Mouse (Mus musculus): ENCODE results near the gene Prr12.

Prr12 gene

DNA sequence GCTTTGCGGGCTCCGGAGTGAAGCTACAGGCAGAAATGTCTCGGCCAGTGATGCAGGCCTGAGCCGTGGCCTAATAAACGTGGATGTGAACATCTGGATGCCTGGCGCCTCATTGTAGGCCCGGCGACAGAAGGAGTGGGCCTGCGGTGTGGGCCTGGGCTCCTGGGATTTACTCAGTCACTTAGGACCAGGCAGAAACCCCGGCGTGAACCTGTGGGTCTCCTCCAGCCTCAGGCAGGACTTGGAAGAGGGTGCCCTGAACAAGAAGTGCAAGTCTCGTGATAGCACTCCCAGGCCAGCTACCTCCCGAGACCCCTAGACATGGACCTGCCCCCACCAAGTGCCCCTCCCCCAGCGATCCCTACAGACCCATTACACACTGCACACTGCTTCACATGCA lies 24.6 kb upstream of the Prr12 start:
- DNase-seq = no peak

DNA sequence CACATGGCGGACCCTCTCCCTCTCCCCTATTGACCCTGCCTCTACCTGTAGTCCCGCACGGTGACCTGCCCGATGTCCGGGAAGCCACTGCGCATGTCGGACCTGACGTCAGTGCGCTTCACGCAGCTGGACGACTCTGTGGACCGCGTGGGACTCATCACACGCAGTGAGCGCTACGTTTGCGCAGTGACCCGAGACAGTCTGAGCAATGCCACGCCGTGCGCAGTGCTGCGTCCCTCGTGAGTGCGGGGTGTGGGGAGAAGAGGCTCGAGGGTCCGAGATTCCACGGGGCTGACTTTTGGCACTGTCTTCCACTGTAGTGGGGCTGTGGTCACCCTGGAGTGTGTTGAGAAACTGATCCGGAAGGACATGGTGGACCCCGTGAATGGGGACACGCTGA lies 23.8 kb upstream of the Prr12 start:
- no peak for DNase-seq

DNA sequence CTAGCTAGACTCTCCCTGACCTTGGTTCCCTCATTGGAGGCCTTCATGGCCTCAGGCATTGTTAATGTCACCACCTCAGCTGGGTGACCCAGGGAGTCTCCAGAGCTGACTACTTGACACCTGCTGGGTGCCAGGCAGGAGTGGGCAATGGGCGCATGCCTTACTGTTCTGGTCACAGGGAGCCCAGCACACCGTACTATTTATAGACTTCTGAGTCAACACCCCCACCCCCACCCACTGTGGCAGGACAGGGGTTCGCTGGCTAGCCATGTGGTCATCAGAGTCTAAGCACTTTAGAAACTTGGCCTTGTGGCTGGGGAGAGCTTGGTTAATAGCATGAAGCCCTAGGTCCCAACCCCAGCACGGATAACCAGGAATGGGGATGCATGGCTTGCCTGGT lies 22.7 kb upstream of the Prr12 start:
- no peak for DNase-seq

DNA sequence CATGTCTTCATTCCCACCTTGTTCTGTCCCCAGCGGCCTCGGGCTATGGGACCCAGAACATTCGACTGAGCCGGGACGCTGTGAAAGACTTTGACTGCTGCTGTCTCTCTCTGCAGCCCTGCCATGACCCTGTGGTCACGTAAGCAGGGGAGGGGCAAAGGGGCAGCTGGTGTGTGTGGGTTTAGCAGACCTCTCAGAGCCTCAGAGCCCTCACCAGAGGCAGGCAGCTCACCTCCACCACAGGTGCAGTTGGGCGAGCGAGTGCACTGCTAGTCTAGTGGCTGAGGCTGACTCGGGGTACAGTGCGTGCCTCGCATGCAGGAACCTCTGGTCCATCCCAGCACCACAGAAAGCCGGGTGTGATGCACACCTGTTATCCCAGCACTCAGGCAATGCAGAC lies 21.3 kb upstream of the Prr12 start:
- no peak for DNase-seq

DNA sequence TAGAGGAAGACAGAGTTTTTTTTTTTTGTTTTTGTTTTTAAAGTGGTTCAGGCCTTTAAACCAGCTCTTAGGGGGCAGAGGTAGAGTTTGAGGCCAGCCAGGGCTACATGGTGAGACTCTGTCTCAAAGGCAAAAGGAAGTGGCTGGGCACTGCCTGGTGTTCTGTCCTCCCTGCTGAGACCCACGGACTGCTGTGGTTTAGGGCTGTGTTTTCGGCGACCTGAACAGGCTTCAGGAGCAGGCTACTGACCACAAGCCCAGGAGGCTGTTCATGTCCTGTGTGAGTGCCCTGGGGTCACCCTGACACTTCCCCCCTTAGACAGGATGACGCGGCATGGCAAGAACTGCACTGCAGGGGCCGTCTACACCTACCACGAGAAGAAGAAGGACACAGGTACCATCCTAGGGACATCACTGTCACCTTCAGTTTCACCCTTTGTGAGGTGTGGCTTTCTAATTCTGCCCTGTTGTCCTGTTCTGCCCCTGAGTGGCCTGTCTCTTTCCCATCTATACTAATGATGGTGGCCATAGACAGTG lies 20.6 kb upstream of the Prr12 start:
- DNase-seq = no peak

DNA sequence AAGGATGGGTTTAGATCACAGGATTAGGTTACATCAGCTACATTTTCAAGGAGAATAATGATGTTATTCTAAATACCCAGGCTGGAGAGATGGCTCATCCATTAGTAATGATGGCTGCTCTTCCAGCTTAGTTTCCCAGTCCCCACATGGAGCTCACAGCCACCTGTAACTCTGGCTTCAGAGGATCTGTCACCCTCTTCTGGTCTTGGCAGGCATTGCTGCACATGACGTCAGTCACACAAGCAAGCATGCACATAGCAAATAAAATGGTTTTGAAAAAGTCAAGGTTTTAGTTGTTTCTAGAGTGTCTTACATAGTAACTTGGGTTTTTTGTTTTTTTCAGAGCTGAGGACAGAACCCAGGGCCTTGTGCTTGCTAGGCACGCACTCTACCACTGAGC lies 19.5 kb upstream of the Prr12 start:
- DNase-seq = no peak

DNA sequence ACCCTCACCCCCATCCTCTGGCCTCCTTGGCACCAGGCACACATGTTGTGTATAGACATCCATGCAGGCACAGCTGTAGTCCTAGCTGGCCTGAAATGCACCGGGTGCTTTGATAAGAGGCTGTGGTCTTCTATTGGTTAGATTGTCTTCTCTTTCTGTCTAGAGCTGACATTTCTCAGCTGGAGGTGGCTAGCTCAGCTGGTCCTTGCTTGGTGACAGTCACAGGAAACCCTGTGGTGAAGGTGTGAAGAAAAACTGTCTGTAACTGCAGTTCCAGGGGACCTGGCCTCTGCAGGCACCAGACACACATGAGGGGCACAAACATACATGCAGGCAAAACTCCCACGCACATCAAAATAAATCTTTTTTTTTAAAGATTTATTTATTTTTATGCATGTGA lies 17.0 kb upstream of the Prr12 start:
- no peak for DNase-seq

DNA sequence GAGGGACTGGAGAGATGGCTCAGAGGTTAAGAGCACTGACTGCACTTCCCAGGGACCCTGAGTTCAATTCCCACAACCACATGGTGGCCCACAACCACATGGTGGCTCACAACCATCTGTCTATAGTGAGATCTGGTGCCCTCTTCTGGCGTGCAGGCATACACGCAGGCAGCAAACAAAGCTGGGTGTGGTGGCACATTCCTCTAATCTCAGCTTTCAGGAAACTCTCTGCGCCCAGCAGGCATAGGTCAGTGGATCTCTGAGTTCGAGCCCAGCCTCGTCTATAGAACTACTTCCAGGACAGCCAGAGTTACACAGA lies 15.3 kb upstream of the Prr12 start:
- peak; percentile 47 to 51 for DNase-seq

DNA sequence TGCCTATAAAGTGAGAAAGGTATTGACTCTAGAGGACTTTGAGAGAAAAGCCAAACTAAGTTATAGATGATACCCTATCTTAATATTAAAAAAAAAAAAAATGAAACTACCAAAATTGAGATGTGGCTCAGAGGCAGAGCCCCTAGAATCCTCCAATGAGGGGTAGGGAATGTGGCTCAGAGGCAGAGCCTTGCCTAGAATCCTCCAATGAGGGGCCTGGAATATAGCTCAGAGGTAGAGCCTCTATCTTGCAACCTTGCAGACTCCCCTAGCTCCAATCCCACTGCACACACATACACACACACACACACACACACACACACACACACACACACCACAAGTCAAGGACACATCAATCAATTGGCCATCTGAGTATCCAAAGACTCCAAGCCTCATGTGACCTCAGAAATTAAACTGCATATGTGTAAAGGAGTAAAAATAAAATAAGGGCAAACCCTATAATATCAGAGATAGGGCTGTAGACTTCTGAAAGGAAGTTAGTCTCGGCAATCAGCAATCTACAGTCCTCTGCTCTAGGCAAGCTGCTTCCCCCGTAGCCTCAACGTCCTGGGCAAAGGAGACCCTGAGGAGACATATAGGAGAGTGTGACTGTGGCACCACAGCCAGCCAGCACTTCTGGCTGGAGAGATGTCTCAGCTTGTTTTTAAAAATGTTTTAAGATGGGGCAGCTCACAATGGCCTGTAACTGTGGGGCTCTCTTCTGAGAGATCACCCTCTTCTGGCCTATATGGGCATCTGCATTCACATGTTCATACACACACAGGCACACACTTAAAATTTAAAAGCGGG lies 14.7 kb upstream of the Prr12 start:
- DNase-seq = no peak

DNA sequence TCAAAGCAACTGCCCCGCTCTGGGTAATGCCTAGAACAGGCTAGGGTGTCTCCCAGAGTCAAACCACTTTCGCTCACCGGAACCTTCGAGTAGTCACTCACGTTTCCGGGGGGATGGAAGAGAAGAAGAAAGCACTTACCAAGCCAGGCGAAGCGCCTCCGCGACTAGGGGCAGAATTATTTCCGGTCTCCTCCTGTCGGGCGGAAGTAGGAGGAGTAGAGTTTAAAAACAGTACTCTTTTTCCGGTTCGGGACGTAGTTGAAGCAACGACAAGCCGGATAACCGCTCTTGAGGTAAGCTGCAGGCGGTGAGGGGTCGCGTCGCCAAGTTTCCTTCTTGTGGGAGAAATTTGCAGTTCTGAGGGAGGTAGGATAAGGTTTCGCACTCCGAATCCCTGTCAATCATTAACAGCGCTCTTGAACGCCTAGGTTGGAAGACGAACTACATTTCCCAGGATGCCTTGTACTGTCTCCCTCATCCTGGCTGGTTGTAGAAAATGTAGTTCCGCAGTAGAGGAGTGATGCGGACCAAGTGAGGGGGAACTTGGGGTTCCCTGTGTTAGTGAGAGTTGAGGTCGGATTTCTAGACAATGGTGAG lies 9.7 kb upstream of the Prr12 start, which contains the start of the genes Nosip and Prrg2:
Nosip (plus strand) TSS at position 191 of the 597 bp plus-strand sequence.
Prrg2 (minus strand) TSS at position 439 of the 597 bp plus-strand sequence.
- peak; percentile 93 for DNase-seq

DNA sequence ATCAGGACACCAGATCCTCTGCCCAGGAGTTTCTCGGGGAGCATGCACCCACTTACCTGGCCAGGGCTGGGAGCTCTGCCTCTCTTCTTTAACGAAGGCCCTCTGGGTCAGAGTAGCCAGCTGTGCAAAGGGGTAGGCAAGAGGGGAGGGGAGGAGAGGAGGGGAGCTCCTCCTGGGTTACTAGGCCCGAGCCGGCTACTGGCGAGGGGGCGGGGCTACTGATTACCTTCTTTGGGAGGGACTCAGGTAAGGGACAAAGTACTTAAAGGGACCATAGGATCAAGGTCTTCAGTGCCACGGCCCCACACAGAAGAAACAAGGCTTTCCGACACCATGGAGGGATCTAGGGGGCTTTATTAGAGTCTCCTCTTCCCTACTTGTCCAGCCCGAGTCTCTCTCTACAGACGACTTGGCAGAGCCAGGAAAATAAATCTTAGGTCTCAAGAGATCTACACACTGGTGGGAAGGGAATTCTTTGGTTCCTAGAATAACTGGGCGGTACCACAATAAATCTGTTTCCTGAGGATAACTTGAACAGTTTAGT lies 8.9 kb upstream of the Prr12 start:
- DNase-seq = peak in 1 of 2 experiments; percentile 29

DNA sequence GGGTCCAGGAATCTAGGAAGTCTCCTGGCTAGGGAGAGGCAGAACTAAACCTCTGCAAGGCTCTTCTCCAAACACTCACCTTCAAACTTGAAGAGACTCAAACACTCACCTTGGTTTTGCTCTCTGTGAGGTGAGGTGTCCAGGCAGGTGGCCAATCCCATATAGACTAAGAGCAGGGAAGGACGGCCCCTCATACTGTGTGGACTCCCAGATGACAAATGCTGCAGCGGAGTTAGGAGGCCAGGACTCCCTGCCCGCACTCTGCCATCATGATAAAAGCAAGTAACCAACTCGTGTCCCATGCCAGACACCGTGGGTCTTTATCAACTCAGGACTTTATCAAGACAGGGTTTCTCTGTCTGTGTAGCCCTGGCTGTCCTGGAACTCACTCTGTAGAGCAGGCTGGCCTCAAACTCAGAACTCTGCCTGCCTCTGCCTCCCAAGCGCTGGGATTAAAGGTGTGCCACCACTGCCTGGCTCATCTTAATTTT lies 8.0 kb upstream of the Prr12 start:
- DNase-seq = no peak

DNA sequence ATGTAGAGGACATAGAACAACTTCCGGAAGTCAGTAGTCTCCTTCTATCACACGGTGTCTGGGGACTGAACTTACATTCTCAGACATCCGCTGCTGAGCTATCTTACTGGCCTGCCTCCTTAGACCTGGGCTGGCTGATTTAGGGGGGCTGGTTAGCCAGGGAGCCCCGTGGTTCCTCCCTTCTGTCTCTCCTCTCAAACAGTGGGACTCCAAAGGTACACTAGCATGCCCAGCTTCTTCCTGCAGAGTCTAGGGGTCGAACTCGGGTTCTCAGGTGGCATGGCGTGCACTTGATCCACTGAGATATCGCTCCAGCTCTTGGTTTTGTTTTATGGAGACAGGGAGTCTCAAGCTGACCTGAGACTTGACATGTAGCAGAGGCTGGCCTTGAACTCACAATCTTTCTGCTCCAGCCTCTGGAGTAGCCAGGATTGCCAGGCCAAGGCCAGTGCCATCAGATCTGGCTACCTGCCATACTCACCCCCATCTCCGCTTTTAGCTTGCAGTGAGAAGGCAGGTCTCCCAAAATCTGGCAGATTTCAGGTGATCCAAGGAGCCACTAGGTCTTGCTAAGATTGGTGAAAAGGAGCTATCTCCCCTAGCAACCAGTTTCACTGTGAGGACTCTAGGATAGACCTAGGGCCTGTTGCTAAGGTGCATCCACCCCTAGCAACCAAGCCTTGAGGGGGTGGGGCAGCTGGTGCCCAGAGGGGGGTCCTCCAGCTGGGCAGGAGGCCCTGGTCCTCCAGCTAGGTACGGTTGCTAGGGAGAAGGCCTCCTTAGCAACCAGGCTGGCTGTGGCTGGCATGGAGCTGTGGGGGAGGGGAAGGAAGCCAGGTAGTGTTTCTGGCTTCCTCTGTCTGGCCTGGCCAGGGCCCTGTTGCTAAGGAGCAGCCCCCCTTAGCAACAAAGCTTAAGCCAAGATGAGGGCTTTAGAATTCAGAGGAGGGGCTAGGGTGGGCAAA lies 6.2 kb upstream of the Prr12 start:
- DNase-seq = no peak

DNA sequence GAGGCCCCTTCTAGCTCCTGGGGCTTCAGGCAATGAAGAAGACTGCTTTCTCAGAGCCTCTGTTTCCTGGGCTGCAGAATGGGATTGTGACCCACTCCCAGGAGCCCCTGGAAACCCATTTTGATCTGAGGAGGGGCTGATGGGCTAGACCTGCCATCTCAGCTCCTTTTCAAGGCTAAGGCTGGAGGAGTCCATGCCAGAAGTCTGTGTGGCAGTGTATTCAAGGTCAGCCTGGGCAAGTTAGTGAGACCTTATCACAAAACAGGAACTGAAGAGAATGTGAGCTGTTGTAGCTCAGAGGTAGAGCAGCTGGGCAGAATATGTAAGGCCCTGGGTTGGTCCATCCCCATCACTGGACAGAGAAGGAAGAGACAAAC lies 4.3 kb upstream of the Prr12 start:
- DNase-seq = no peak

DNA sequence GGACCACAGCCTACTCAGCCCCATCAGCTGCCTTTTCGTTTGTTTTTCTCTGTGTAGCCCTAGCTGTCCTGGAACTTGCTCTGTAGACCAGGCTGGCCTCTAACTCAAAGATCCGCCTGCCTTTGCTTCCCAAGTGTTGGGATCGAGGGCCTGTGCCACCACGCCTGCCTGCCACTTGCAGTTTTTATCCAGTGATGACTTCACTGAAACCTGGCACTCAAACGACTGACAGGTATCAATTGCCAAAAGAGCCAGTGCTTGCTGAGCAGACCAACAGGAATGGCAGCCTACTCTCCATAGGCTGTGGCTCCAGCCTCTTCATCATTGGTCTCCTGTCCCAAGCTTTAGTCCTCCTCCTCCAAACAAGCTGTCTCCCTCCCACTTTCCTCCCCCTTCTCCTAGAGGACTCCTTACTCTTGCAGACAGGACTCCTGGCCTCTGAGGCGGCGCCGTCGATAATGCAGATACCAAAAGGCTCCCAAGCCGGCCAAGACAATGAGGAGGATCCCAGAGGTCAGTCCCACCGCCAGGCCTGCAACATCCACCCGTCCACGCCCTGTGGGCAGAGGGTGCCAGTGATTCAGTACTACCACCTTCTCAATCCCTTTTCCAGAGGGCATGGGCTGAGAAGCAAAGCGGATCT lies 3.8 kb upstream of the Prr12 start:
- no peak for DNase-seq

DNA sequence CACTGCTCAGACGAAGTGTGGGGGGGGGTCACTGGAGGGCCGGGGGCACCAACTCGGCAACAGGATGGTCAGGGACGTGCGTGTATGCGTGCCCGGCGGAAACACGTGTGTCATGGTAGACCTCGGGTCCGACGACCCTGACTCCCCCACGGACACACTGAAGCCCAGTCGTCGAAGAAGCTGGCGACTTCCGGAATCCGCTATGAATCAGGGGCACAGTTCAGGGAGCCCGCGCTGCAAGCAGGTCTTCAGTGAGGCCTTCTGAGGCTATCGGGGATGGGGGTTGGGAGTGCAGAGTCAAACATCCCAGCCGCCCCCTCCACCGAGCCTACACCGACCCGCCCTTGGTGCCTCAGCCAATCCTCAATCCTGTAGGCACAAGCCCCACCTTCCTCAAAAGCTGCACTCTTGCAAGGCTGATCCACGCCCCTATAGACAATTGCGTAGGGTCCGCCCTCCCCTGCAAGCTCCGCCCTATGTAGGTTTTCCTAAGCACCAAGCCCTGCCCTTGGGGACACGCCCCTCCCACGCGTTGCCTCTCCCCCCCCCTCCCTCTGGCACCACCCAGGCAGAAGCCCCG lies 1.3 kb upstream of the Prr12 start:
- peak; percentile 87 to 98 for DNase-seq

DNA sequence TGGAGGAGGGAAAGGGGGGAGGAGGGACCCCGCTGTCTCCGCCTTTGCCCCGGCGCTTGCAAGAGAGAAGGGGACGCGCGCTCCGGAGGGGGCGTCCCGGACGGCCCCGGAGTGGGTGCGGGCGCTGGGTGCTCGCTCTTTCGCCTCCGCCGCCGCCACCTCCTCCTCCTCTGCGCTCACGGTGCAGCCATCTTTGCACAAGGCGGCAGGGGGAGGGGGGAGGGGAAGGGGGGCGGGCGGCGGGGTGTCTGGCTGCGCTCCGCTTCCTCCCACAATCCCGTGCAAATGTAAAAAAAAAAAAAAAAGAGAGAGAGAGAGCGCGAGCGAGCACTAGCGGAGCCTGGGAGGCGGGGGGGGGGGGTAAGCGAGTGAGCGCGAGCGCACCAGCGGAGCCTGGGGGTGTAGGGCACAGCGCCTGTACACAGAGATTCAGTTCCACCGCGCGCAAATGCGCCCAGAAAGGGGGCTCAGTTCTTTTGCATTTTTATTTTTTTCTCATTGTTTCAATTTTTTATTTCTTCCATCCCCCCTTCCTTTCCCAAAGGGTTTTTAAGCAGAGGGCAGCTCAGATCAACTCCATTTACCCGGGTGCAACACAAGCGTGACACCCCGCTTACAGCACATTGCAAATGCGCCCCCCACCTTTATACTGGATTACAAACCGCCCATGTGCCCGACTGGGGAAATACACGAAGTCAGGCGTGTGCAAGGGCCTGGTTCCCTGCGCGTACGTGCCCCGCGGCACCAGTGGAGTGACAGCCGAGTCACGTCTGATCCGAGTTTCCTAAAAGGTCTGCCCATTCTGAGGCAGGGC lies 643 bp upstream of the Prr12 start:
- DNase-seq = peak; percentile 64 to 78

DNA sequence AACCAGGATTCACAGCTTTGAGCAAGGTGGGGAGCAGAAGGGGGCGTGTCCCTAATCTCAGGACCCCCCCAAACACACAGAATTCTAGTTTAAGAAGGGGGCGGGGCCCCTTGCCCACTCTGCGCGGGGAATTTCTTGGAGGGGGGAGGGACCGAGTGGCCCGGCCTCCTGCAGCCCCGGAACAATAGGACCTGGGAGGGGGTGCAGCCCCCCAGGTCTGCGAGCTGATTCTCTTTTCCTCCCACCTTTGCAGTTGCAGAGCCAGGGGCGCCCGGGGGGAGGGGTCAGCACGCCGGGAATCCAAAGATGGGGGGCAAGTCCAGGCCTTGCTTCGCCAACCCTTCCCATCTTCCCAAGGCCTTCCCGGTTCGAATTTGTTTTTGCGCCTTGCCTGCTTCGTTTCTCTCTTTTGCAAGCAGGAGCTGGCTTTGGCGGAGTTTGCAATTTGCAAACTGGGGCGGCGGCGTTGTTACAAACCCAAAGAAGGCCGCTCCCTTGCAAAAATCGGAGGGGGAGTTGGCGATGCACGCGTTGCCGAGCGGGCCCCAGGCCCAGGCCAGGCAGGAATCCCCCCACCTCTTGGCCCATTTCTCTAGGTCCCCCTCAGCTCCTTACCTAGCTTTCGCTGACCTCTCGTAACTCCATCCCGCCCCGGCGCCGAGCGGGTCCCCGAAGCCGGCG lies 360 bp downstream of the Prr12 start:
- peak; percentile 43 to 62 for DNase-seq

DNA sequence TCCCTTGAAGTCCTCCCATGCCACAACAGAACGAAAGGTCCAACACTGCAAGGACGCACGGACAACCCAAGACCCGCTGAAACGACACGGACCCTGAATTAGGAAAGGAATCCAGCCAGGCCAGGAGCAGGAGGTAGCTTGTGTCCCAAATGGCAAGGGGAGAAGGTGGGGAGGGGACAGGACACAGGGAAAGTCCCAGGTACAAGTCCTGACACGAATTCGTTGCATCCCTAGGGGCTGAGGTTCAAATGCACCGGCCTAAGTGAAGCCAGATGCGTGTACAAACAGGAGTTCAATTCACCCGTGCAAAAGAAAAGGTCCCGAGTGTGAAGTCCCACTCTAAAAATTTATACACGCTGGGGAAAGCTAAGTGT lies 1.1 kb downstream of the Prr12 start:
- peak in 1 of 2 experiments; percentile 20 for DNase-seq

DNA sequence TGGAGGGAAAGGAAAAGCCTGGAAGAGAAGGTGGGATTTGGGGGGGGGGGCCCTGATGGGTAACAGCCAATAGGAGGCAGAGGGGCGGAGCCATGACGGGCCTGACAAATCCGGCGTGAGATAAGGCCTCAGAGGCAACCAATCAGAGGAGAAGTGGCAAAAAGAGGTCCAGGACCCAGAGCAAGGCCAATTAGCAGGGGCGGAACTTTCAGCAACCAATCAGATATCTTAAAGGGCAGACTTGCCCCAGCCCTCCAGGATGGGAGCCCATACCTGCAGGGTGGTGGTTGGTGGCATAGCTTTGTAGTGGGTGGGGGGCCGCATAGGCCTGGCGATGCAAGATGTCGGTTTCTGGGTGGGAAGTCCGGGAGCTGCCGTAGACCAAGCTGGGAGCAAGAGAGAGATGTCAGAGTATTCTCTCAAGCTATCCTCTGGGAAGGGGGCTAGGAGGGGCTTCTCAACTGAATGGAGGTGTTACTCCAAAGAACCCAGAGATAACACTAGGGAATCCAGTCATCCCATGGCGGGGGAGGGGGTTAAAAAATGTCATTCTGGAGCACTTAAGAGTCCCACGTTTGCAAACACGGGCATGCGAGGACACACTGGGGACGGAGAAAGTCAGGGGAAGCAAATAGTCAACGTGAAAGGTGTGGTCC lies 1.6 kb downstream of the Prr12 start:
- DNase-seq = peak; percentile 73 to 84
